Mouse (Mus musculus) E14TG2a.4 (cell line): ENCODE measurements around the gene Fbxl22.

ENCODE experiments used
- H3K27me3 ChIP-seq: 2 replicates; pipeline ENCODE4 v1.6.1; 2014; ENCODE audit warnings: low read length, control low read depth; ENCODE audit not compliant: insufficient read depth
- H3K36me3 ChIP-seq: 2 replicates; pipeline ENCODE4 v1.6.1; 2014; ENCODE audit warnings: low read length, control low read depth; ENCODE audit not compliant: insufficient read depth
- H3K4me1 ChIP-seq: replicated peaks from 2 replicates; pipeline ENCODE4 v1.6.1; 2014; ENCODE audit warnings: low read depth, low read length, control low read depth
- H3K4me3 ChIP-seq: replicated peaks from 2 replicates; pipeline ENCODE4 v1.5.1; 2014; ENCODE audit warnings: mild to moderate bottlenecking, low read length
- H3K9me3 ChIP-seq: 2 replicates; pipeline ENCODE4 v1.6.1; 2014; ENCODE audit warnings: low read length, control low read depth
- CTCF ChIP-seq: conservative IDR thresholded peaks from 2 replicates; pipeline ENCODE4 v1.5.1; 2014; ENCODE audit warnings: low read length
- NANOG ChIP-seq: IDR thresholded peaks from 2 replicates; pipeline ENCODE4 v1.6.1; 2014; ENCODE audit warnings: borderline replicate concordance, low read length, mixed read lengths
- POU5F1 ChIP-seq: IDR thresholded peaks from 2 replicates; pipeline ENCODE4 v1.6.1; 2014; ENCODE audit warnings: low read length, borderline replicate concordance

Fbxl22 gene

GRCm38 (mm10) chr9:66514256-66514770, at the start of gene Fbxl22:
Gene Fbxl22 (minus strand): TSS chr9:66514593.
- no peaks in the 10 kb centered on the region for H3K27me3 ChIP-seq
- peak within 1 kb of the TSS; percentile 98 for H3K4me3 ChIP-seq
- H3K4me1 ChIP-seq, result peaks cover 53% of the 10 kb centered on the region
- TF ChIP-seq CTCF, result peak; percentile 93
- TF ChIP-seq POU5F1, result no peak
- TF ChIP-seq NANOG, result no peak
- peaks cover 40% of the 10 kb centered on the region for H3K36me3 ChIP-seq
- no peaks in the 10 kb centered on the region for H3K9me3 ChIP-seq

GRCm38 (mm10) chr9:66562215-66562614, 47.8 kb upstream of the Fbxl22 start:
- H3K4me3 ChIP-seq, result no peak overlapping the region
- H3K9me3 ChIP-seq, result no peaks in the 10 kb centered on the region
- no peaks in the 10 kb centered on the region for H3K27me3 ChIP-seq
- TF ChIP-seq CTCF (no peak), POU5F1 (no peak), NANOG (no peak)
- no peaks in the 10 kb centered on the region for H3K36me3 ChIP-seq
- no peaks in the 10 kb centered on the region for H3K4me1 ChIP-seq

- H3K36me3 ChIP-seq, result no peaks in the 10 kb centered on the region
- no peaks in the 10 kb centered on the region for H3K4me1 ChIP-seq
- no peaks in the 10 kb centered on the region for H3K27me3 ChIP-seq
- H3K4me3 ChIP-seq, result no peak overlapping the region
- no peak for TF ChIP-seq POU5F1
- TF ChIP-seq CTCF, result no peak
- no peak for TF ChIP-seq NANOG
- H3K9me3 ChIP-seq, result no peaks in the 10 kb centered on the region
Measured at GRCm38 (mm10) chr9:66561496-66561895, 47.1 kb upstream of the Fbxl22 start.

- Histone ChIP-seq H3K4me1 (no peaks in the 10 kb centered on the region), H3K27me3 (no peaks in the 10 kb centered on the region), H3K36me3 (no peaks in the 10 kb centered on the region), H3K9me3 (no peaks in the 10 kb centered on the region), H3K4me3 (no peak overlapping the region)
- TF ChIP-seq CTCF (no peak), POU5F1 (no peak), NANOG (no peak)
Measured at GRCm38 (mm10) chr9:66560728-66561127, 46.3 kb upstream of the Fbxl22 start.

GRCm38 (mm10) chr9:66560295-66560694, 45.9 kb upstream of the Fbxl22 start:
- H3K4me1 ChIP-seq, result no peaks in the 10 kb centered on the region
- H3K4me3 ChIP-seq, result no peak overlapping the region
- no peaks in the 10 kb centered on the region for H3K36me3 ChIP-seq
- no peaks in the 10 kb centered on the region for H3K9me3 ChIP-seq
- H3K27me3 ChIP-seq, result no peaks in the 10 kb centered on the region
- TF ChIP-seq POU5F1 (no peak), NANOG (no peak)

GRCm38 (mm10) chr9:66558971-66559370, 44.6 kb upstream of the Fbxl22 start:
- H3K27me3 ChIP-seq, result no peaks in the 10 kb centered on the region
- no peaks in the 10 kb centered on the region for H3K4me1 ChIP-seq
- H3K4me3 ChIP-seq, result no peak overlapping the region
- H3K36me3 ChIP-seq, result no peaks in the 10 kb centered on the region
- no peaks in the 10 kb centered on the region for H3K9me3 ChIP-seq
- TF ChIP-seq NANOG, result no peak
- no peak for TF ChIP-seq CTCF
- TF ChIP-seq POU5F1, result no peak

- Histone ChIP-seq H3K36me3 (peaks cover 5% of the 10 kb centered on the region; the same call in 1 of the 2 replicates), H3K27me3 (no peaks in the 10 kb centered on the region), H3K4me1 (no peaks in the 10 kb centered on the region), H3K9me3 (no peaks in the 10 kb centered on the region), H3K4me3 (no peak overlapping the region)
- TF ChIP-seq POU5F1 (no peak), CTCF (no peak)
Measured at GRCm38 (mm10) chr9:66542785-66543184, 28.4 kb upstream of the Fbxl22 start.

- Histone ChIP-seq H3K9me3 (no peaks in the 10 kb centered on the region), H3K36me3 (peaks cover 49% of the 10 kb centered on the region), H3K4me1 (peaks cover under 1% of the 10 kb centered on the region; the same call in 1 of the 2 replicates), H3K4me3 (no peak overlapping the region), H3K27me3 (no peaks in the 10 kb centered on the region)
- TF ChIP-seq CTCF, result no peak
- TF ChIP-seq NANOG, result no peak
- no peak for TF ChIP-seq POU5F1
Measured at GRCm38 (mm10) chr9:66521595-66521994, 7.2 kb upstream of the Fbxl22 start.

GRCm38 (mm10) chr9:66520299-66520698, 5.9 kb upstream of the Fbxl22 start:
- no peak for TF ChIP-seq CTCF
- peaks cover 12% of the 10 kb centered on the region for H3K4me1 ChIP-seq
- H3K4me3 ChIP-seq, result no peak overlapping the region
- H3K36me3 ChIP-seq, result peaks cover 50% of the 10 kb centered on the region
- no peaks in the 10 kb centered on the region for H3K9me3 ChIP-seq
- H3K27me3 ChIP-seq, result no peaks in the 10 kb centered on the region
